Mouse (Mus musculus) gastrocnemius, postnatal 14 days (tissue): ENCODE measurements around the gene Trp53. TPM values are rescaled to one million over a fixed set of nuclear protein-coding genes. Genes with fewer than 3 reads are reported as not detected.
A peak's percentile ranks its signal among the peaks of the same experiment; 100 is the strongest.
"Not testable (repeated sequence)": the region's sequence is repeated elsewhere in the genome, so short reads cannot be mapped to it uniquely, and the experiment has no call there.

Experiments used
- DNase-seq: peaks from one replicate; pipeline ENCODE4 v3.0.0; 2021; ENCODE audit warnings: mixed read lengths
- intact Hi-C: fragments of 180-260 bp; cut with DNase I; formaldehyde crosslinking; loops from one replicate; pipeline ENCODE4 v1.15.1; 2025; ENCODE audit warnings: low total_unique reads
- microRNA-seq, 2 experiments: library from miRNA; unstranded; fragments of <30 nt; microRNA quantifications; one replicate each; pipeline ENCODE4 v1.2.0; 2021
- total RNA-seq, 2 experiments: library from RNA; stranded (reverse); gene quantifications; 2 replicates each; pipeline ENCODE4 v1.2.3; 2021

The Trp53 gene
- total RNA-seq, 2 experiments from 2014 or later = 15.2 to 22.7 TPM

- DNase-seq = no peak
- intact Hi-C loops = no loop called here
These were observed 37.6 kb downstream of the Trp53 start, which contains the start of gene Shbg for GRCm38 (mm10) chr11:69617805-69618204. Gene Shbg, minus strand, starts transcription at chr11:69617905.

GRCm38 (mm10) chr11:69620394-69621081 lies 40.4 kb downstream of the Trp53 start:
- intact Hi-C loops = no loop called here
- no peak for DNase-seq

- DNase-seq = peak; percentile 69
- intact Hi-C loops = no loop called here
These were observed 41.6 kb downstream of the Trp53 start, which contains the start of gene Sat2 for GRCm38 (mm10) chr11:69621571-69622268. Gene Sat2, plus strand, starts transcription at chr11:69622024.

DNA sequence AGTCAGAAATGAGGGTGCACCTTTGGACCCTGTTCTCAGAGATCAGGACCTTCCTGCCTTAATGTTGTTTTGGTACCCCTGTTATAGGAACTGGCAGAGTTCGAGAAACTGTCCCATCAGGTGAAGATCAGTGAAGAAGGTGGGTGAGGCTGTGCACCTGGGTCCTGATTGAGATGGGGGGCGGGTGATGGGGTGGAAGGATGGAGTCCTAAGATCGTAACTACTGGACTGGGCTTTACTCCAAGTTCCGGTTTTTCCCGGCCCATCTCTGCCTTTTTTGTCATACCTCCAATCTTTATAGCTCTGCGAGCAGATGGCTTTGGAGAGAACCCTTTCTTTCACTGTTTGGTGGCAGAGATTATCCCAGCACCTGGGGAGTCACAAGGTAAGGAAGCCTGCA lies 42.2 kb downstream of the Trp53 start:
- intact Hi-C loops = no loop called here
- no peak for DNase-seq

DNA sequence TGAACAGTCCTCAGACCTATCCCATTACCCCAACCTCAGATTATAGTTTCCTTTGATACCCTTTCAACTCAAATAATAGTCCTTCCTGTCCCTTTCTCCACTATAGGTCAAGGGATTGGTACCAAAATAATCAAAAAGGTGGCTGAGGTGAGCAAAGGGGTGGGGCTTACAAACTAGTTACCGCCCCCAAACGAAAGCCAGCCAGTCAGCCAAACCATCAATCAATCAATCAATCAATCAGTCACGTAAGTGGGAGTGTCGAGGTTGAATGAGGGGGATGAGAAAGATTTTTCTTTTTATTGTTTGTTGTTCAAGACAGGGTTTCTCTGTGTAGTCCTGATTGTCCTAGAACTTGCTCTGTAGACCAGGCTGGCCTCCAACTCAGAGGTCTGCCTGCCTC lies 42.8 kb downstream of the Trp53 start:
- intact Hi-C loops = no loop called here
- DNase-seq = no peak

DNA sequence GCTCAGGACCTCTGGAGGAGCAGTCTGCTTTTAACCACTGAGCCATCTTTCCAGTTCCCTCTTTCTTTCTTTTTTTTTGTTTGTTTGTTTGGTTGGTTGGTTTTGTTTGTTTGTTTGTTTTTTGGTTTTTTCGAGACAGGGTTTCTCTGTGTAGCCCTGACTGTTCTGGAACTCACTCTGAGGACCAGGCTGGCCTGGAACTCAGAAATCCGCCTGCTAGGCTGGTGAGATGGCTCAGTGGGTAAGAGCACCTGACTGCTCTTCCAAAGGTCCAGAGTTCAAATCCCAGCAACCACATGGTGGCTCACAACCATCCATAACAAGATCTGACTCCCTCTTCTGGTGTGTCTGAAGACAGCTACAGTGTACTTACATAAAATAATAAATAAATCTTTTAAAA lies 44.2 kb downstream of the Trp53 start:
- DNase-seq, intact Hi-C loops: not testable (repeated sequence)

- DNase-seq = peak; percentile 67
- intact Hi-C loops = loop anchor here (5.0 kb wide), 1 partner anchor 39 kb away; the partner anchor contains the start of gene Cd68
These were observed 48.1 kb downstream of the Trp53 start for GRCm38 (mm10) chr11:69628286-69628685.

DNA sequence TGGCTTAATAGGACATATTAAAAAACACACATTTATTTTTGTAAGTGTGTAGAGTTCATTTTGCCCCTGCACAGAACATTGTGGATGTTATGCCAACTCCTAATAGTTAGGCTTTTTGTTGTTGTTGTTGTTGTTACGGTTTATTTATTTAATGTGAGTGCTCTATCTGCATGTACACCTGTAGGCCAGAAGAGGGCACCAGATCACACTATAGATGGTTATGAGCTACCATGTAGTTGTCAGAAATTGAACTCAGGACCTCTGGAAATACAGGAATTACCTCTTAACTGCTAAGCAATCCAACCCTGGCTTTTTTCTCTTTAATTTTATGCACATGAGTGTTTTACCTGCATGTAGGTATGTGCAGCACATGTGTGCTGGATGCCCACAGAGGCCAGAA lies 49.6 kb downstream of the Trp53 start:
- intact Hi-C loops = loop anchor here (5.0 kb wide), 1 partner anchor 37 kb away; the partner anchor contains the start of gene Cd68
- DNase-seq = no peak

DNA sequence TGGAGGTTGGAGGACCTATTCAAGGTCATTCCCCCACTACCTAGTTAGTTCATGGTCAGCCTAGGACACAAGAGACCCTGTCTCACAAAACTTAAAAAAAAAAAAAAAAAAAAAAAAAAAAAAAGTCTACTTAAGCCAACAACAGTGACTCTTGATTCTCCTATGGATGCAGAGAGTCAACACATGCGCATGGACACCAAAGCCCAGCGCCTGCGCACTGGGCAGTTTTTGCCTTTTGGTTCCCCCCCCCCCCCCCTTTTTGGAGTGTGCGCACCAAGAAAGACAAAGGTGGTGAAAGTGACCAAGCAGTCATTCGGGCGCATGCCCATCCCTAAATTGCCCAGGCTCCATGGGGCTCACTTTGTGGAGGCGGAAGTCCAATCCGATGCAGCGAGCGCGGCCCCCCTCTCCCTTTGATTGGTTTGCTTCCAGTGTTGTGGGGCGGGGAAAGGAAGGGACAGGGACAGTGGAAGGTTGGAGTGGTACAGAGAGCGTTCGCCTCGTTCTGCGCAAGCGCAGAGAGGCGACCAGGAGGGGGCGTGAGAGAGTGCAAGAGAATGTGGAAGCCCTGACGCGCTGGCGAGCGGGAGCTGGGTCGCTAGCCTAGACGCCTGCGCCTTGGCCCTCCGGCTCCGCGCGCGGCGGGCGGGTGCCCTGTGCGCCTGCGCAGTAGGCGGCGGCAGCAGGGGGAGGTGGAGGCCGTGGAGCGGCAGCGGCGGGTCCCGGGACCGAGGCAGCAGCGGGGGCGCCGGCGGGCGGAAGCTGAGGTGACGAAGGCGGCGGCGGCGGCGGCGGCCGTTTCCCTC lies 52.3 kb downstream of the Trp53 start, which contains the start of gene Fxr2:
TSS of gene Fxr2 (plus strand) at position 707 of the 806 bp plus-strand sequence.
- intact Hi-C loops = no loop called here

GRCm38 (mm10) chr11:69633128-69633866 lies 53.1 kb downstream of the Trp53 start:
- DNase-seq = peak; percentile 80
- intact Hi-C loops = no loop called here

More for the DNA sequence above, 52.3 kb downstream of the Trp53 start, which contains the start of gene Fxr2:
- peak; percentile 100 for DNase-seq

DNA sequence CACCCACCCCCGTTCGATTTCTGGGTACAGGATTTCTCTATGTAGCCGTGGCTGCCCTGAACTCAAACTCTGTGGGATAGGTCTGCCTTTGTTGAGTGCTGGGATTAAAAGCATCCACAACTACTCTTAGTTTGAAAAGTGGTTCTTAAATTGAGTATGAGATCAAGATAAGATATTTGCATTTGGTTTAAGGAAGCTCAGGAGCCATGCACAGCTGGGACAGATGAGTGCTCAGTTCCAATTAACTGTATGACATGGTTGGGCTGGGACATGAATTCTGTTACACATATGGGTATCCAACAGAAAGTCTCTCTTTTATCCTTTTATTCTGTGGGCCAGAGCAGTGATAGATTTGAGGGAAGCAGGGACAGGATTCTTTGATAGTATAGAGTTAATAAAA lies 55.3 kb downstream of the Trp53 start:
- DNase-seq = no peak
- intact Hi-C loops = no loop called here

Small RNA genes lying within 50 kb of the gene (microRNA-seq; reads per million reads assigned to microRNA genes)
- gene Mir467f = 0 reads per million in 2 experiments

Other genes starting within 250 kb of the Trp53 start
- under 1 TPM; 0.35 to 0.68 TPM for gene Rnf227, start 239.9 kb upstream of the Trp53 start, total RNA-seq
- 10 to 100 TPM; 25.5 to 28.7 TPM for gene Chd3, start 211.0 kb upstream of the Trp53 start, total RNA-seq
- gene Naa38, start 184.9 kb upstream of the Trp53 start, total RNA-seq = 10 to 100 TPM; 79.5 to 87.9 TPM
- gene Cyb5d1, start 184.7 kb upstream of the Trp53 start, total RNA-seq = 10 to 100 TPM; 19.0 to 20.7 TPM
- gene Tmem88, start 182.1 kb upstream of the Trp53 start, total RNA-seq = 10 to 100 TPM; 12.8 to 15.2 TPM
- gene Kdm6b, start 166.7 kb upstream of the Trp53 start, total RNA-seq = 10 to 100 TPM; 30.3 to 31.4 TPM
- under 1 TPM; 0.06 to 0.07 TPM for gene Dnah2, start 31.2 kb upstream of the Trp53 start, total RNA-seq
- 1 to 10 TPM in 1 of 2 experiments, under 1 TPM in 1; 0.71 to 1.3 TPM for gene Efnb3, start 20.2 kb upstream of the Trp53 start, total RNA-seq
- 1 to 10 TPM; 3.5 to 4.0 TPM for gene Wrap53, start 104 bp upstream of the Trp53 start, total RNA-seq
- gene Atp1b2, start 25.6 kb downstream of the Trp53 start, total RNA-seq = 100 to 1,000 TPM; 384 to 403 TPM
- under 1 TPM; 0.38 to 0.47 TPM for gene Shbg, start 37.5 kb downstream of the Trp53 start, total RNA-seq
- gene Sat2, start 41.7 kb downstream of the Trp53 start, total RNA-seq = 1 to 10 TPM; 4.9 to 5.0 TPM
- 10 to 100 TPM; 55.3 to 66.5 TPM for gene Fxr2, start 52.6 kb downstream of the Trp53 start, total RNA-seq
- gene Sox15, start 75.0 kb downstream of the Trp53 start, total RNA-seq = not detected
- gene Mpdu1, start 82.3 kb downstream of the Trp53 start, total RNA-seq = 10 to 100 TPM; 11.8 to 12.1 TPM
- 1 to 10 TPM; 4.0 to 4.6 TPM for gene Cd68, start 85.8 kb downstream of the Trp53 start, total RNA-seq
- 100 to 1,000 TPM; 141 to 170 TPM for gene Eif4a1, start 92.1 kb downstream of the Trp53 start, total RNA-seq
- gene Senp3, start 101.7 kb downstream of the Trp53 start, total RNA-seq = 10 to 100 TPM; 22.4 to 23.2 TPM
- 1 to 10 TPM; 1.3 to 1.8 TPM for gene Tnfsf13, start 105.4 kb downstream of the Trp53 start, total RNA-seq
- 10 to 100 TPM; 14.0 to 14.8 TPM for gene Tnfsf12, start 115.5 kb downstream of the Trp53 start, total RNA-seq
- 1 to 10 TPM; 2.2 to 3.0 TPM for gene Tnfsfm13, start 115.7 kb downstream of the Trp53 start, total RNA-seq
- 10 to 100 TPM; 36.4 to 39.1 TPM for gene Polr2a, start 178.3 kb downstream of the Trp53 start, total RNA-seq
- not detected for gene Slc35g3, start 181.6 kb downstream of the Trp53 start, total RNA-seq
- gene Zbtb4, start 185.6 kb downstream of the Trp53 start, total RNA-seq = 10 to 100 TPM; 18.2 to 21.3 TPM
- gene Chrnb1, start 215.6 kb downstream of the Trp53 start, total RNA-seq = 10 to 100 TPM; 75.5 to 80.7 TPM
- gene Fgf11, start 221.5 kb downstream of the Trp53 start, total RNA-seq = 1 to 10 TPM; 6.6 to 8.0 TPM
- gene Tmem102, start 225.3 kb downstream of the Trp53 start, total RNA-seq = under 1 TPM; 0.16 to 0.27 TPM
- gene Gm39566, start 234.9 kb downstream of the Trp53 start, total RNA-seq = not detected
- gene Spem2, start 238.1 kb downstream of the Trp53 start, total RNA-seq = not detected
- not detected for gene Spem1, start 241.8 kb downstream of the Trp53 start, total RNA-seq